Mouse (Mus musculus) MEL (cell line): ENCODE data around the gene Sh2d3c. TPM values are rescaled to one million over a fixed set of nuclear protein-coding genes. Genes with fewer than 3 reads are reported as not detected.
A peak's percentile ranks its signal among the peaks of the same experiment; 100 is the strongest.

Source experiments
- DNase-seq: peaks from one replicate; pipeline ENCODE4 v3.0.0; 2011; ENCODE audit warnings: low read depth, low spot score
- H3K27ac ChIP-seq: 2 replicates; pipeline ENCODE4 v1.5.1; 2012; ENCODE audit warnings: low read depth, mild to moderate bottlenecking, control low read depth, low read length, moderate library complexity; ENCODE audit not compliant: control insufficient read depth
- H3K27me3 ChIP-seq, 2 experiments: fragments of 150-350 bp in 1 of 2; sonication (generic) in 1 of 2; 2 replicates each; pipeline ENCODE4 v1.6.1; 2012; ENCODE audit warnings: low read length in 2 of 2, mild to moderate bottlenecking in 2 of 2, improper control_type of control experiment in 1 of 2, moderate library complexity in 1 of 2; ENCODE audit not compliant: insufficient read depth in 2 of 2, control insufficient read depth in 1 of 2
- H3K36me3 ChIP-seq, 2 experiments: 2 replicates each; pipeline ENCODE4 v1.6.1; 2012 to 2014; ENCODE audit warnings: low read length in 2 of 2, improper control_type of control experiment in 1 of 2, inconsistent platforms in 1 of 2, mild to moderate bottlenecking in 1 of 2; ENCODE audit not compliant: insufficient read depth in 2 of 2, control insufficient read depth in 1 of 2
- H3K4me1 ChIP-seq, 2 experiments: fragments of 150-350 bp in 1 of 2; sonication (generic) in 1 of 2; 2 replicates each; pipeline ENCODE4 v1.6.1; 2012; ENCODE audit warnings: low read length in 2 of 2, improper control_type of control experiment in 1 of 2, mild to moderate bottlenecking in 1 of 2; ENCODE audit not compliant: insufficient read depth in 2 of 2, control insufficient read depth in 1 of 2
- H3K4me3 ChIP-seq, 2 experiments: fragments of 150-350 bp in 1 of 2; sonication (generic) in 1 of 2; 2 replicates each; pipeline ENCODE4 v1.5.1; 2012; ENCODE audit warnings: low read depth in 2 of 2, low read length in 2 of 2, mild to moderate bottlenecking in 2 of 2, moderate library complexity in 2 of 2, control low read depth in 1 of 2, improper control_type of control experiment in 1 of 2; ENCODE audit not compliant: control insufficient read depth in 1 of 2, insufficient read depth in 1 of 2
- H3K79me2 ChIP-seq: 2 replicates; pipeline ENCODE4 v1.6.1; 2012; ENCODE audit warnings: mild to moderate bottlenecking, low read length, moderate library complexity; ENCODE audit not compliant: control insufficient read depth, poor library complexity, insufficient read depth
- H3K9ac ChIP-seq: 2 replicates; pipeline ENCODE4 v1.6.1; 2012; ENCODE audit warnings: low read depth, mild to moderate bottlenecking, control low read depth, low read length, moderate library complexity; ENCODE audit not compliant: control insufficient read depth, poor library complexity, severe bottlenecking
- H3K9me3 ChIP-seq: fragments of 150-350 bp; sonication (generic); replicated peaks from 2 replicates; pipeline ENCODE4 v1.6.1; 2012; ENCODE audit warnings: mild to moderate bottlenecking, low read length, improper control_type of control experiment, moderate library complexity; ENCODE audit not compliant: insufficient read depth
- CHD1 ChIP-seq: IDR thresholded peaks from 2 replicates; pipeline ENCODE4 v1.6.1; 2012; ENCODE audit warnings: low read depth, mild to moderate bottlenecking, inconsistent platforms, low read length, improper control_type of control experiment
- CHD2 ChIP-seq: IDR thresholded peaks from 2 replicates; pipeline ENCODE4 v1.6.1; 2011; ENCODE audit warnings: low read length, improper control_type of control experiment
- GATA1 ChIP-seq: IDR thresholded peaks from 2 replicates; pipeline ENCODE4 v1.6.1; 2011; ENCODE audit warnings: low read depth, low read length, improper control_type of control experiment
- HCFC1 ChIP-seq: IDR thresholded peaks from 2 replicates; pipeline ENCODE4 v1.6.1; 2012; ENCODE audit warnings: low read depth, mild to moderate bottlenecking, inconsistent platforms, low read length, improper control_type of control experiment, moderate library complexity
- MAX ChIP-seq: IDR thresholded peaks from 2 replicates; pipeline ENCODE4 v1.6.1; 2011; ENCODE audit warnings: low read length, improper control_type of control experiment
- MAZ ChIP-seq: IDR thresholded peaks from 2 replicates; pipeline ENCODE4 v1.6.1; 2012; ENCODE audit warnings: low read depth, mild to moderate bottlenecking, inconsistent platforms, low read length, improper control_type of control experiment
- MXI1 ChIP-seq: IDR thresholded peaks from 2 replicates; pipeline ENCODE4 v1.6.1; 2011; ENCODE audit warnings: mild to moderate bottlenecking, low read depth, low read length, improper control_type of control experiment
- MYB ChIP-seq: IDR thresholded peaks from 2 replicates; pipeline ENCODE4 v1.6.1; 2011; ENCODE audit warnings: mild to moderate bottlenecking, low read depth, low read length, improper control_type of control experiment
- MYC ChIP-seq: IDR thresholded peaks from 2 replicates; pipeline ENCODE4 v1.6.1; 2011; ENCODE audit warnings: low read depth, mild to moderate bottlenecking, low read length, improper control_type of control experiment, moderate library complexity
- NELFE ChIP-seq: IDR thresholded peaks from 2 replicates; pipeline ENCODE4 v1.6.1; 2011; ENCODE audit warnings: low read depth, low read length, improper control_type of control experiment
- POLR2AphosphoS2 ChIP-seq: IDR thresholded peaks from 2 replicates; pipeline ENCODE4 v1.6.1; 2011; ENCODE audit warnings: low read length, improper control_type of control experiment
- SIN3A ChIP-seq: IDR thresholded peaks from 2 replicates; pipeline ENCODE4 v1.6.1; 2012; ENCODE audit warnings: low read length, improper control_type of control experiment, inconsistent platforms
- TAL1 ChIP-seq: IDR thresholded peaks from 2 replicates; pipeline ENCODE4 v1.6.1; 2012; ENCODE audit warnings: mild to moderate bottlenecking, inconsistent platforms, low read length, moderate library complexity, mixed read lengths
- TBP ChIP-seq: IDR thresholded peaks from 2 replicates; pipeline ENCODE4 v1.8.0; 2011; ENCODE audit warnings: low read depth, low read length, improper control_type of control experiment
- USF2 ChIP-seq, 2 experiments: IDR thresholded peaks; 2 replicates each; pipeline ENCODE4 v1.6.1; 2011 to 2012; ENCODE audit warnings: improper control_type of control experiment in 2 of 2, low read length in 2 of 2, borderline replicate concordance in 1 of 2, inconsistent platforms in 1 of 2, low read depth in 1 of 2, mild to moderate bottlenecking in 1 of 2; ENCODE audit not compliant: insufficient read depth in 1 of 2
- ZKSCAN1 ChIP-seq: IDR thresholded peaks from 2 replicates; pipeline ENCODE4 v1.6.1; 2012; ENCODE audit warnings: low read depth, mild to moderate bottlenecking, inconsistent platforms, low read length, improper control_type of control experiment, moderate library complexity
- polyA plus RNA-seq, 2 experiments: library from polyadenylated mRNA; stranded (reverse) in 1 of 2; unstranded in 1 of 2; fragments of >175 nt in 1 of 2; fragments of >200 nt in 1 of 2; gene quantifications; 2 replicates each; pipeline versions ENCODE4 v1.2.1 to v1.2.4; 2012; ENCODE audit warnings: low replicate concordance in 2 of 2, low read depth in 1 of 2; ENCODE audit not compliant: insufficient read length in 2 of 2, insufficient read depth in 1 of 2, missing spikeins in 1 of 2
- total RNA-seq: library from RNA; depleted of rRNA; stranded (reverse); fragments of 300-350 nt; gene quantifications from 2 replicates; pipeline ENCODE4 v1.2.3, GENCODE M21; 2012

The Sh2d3c gene
- total and polyA plus RNA-seq, 3 experiments: 0.19 to 0.43 TPM; not detected in 1

DNA sequence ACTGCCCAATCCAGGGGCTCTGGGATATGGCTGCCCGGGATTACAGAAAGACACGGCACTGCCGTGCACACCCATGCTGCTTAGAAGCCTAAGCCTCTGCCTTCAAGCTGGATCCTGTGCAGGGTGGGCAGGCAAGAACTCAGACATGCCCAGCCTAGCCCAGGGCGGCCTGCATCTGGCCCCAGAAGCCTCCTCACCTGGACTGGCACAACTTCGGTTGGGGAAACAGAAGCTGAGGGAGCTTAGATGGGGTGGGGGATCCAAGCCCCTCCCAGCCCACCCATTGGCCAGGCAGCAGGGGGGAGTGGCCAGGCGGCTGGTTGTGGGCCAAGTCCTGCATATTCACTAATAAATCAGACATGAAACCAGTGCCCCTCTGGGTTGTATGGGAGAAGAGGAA, 39.1 kb upstream of the Sh2d3c start:
- H3K79me2 ChIP-seq: no peaks in the 10 kb centered on the region
- TF ChIP-seq GATA1 (no peak), NELFE (no peak), HCFC1 (no peak), MYB (no peak), MAX (no peak), MYC (no peak), SIN3A (no peak), POLR2AphosphoS2 (no peak), MAZ (no peak), CHD2 (no peak), TBP (no peak), USF2 (IDR thresholded peaks at IDR 0.05; ENCODE audit: borderline replicate concordance in 1 of 2, insufficient read depth in 1 of 2, low read depth in 1 of 2, low read length in 2 of 2) (no peak), MXI1 (no peak), CHD1 (no peak), TAL1 (no peak)
- no peak overlapping the region for H3K9ac ChIP-seq
- H3K27me3 ChIP-seq: no peaks in the 10 kb centered on the region
- H3K9me3 ChIP-seq: no peaks in the 10 kb centered on the region
- no peak overlapping the region for H3K4me3 ChIP-seq
- no peak overlapping the region for H3K27ac ChIP-seq
- H3K4me1 ChIP-seq: no peaks in the 10 kb centered on the region
- H3K36me3 ChIP-seq: peaks cover 0 to 5% of the 10 kb centered on the region in 2 experiments; a peak in 2 of 4 replicates
- DNase-seq: peak; percentile 46

DNA sequence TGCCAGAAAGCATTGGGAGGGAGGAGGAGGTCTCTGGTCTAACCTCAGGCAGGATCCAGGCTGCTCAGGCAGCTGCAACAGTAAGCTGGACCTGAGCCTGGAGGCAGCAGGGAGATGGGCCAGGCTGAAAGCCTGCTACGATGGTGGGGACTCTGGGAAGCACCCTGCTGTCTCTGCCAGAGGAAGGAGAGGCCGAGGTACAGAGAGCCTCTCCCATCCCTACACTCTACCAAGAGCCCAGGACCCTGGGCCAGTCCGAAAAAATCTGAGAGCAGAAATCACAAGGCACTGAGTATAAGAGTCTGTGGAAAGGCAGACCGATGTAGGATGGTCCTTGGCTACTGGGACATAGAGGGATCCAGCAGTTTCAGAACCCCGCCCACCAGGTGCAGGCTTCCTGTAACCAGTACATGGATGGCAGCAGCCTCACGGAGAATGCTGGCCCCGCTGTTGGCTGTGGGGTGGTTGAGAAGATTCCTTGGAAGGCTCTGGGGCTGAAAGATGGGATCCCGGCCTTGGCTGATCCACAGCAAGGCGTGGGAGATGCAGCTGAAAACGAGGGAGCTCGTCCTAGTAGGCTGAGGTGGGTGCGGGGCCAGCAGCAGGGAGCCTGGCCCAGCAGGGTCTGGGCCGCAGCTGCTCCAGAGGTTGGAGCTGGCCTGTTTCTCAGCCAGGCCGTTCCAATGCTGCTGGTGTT, 38.0 kb upstream of the Sh2d3c start:
- Histone ChIP-seq H3K27ac (no peak overlapping the region), H3K9ac (no peak overlapping the region), H3K36me3 (peaks cover 0 to 5% of the 10 kb centered on the region in 2 experiments; a peak in 2 of 4 replicates), H3K27me3 (no peaks in the 10 kb centered on the region), H3K79me2 (no peaks in the 10 kb centered on the region)
- no peak for DNase-seq
- TF ChIP-seq MAX (no peak), ZKSCAN1 (no peak), GATA1 (no peak)
- TF ChIP-seq, all 39 proteins: peak for 0
- Histone ChIP-seq H3K4me3 (no peak overlapping the region), H3K4me1 (no peaks in the 10 kb centered on the region), H3K9me3 (no peaks in the 10 kb centered on the region)
